Mouse (Mus musculus) thymus, postnatal 25 days (tissue): Measurements from ENCODE around the gene Fgfr2.

Experiments used
- DNase-seq: peaks from one replicate; pipeline ENCODE4 v3.0.0; 2022

The Fgfr2 gene

DNA sequence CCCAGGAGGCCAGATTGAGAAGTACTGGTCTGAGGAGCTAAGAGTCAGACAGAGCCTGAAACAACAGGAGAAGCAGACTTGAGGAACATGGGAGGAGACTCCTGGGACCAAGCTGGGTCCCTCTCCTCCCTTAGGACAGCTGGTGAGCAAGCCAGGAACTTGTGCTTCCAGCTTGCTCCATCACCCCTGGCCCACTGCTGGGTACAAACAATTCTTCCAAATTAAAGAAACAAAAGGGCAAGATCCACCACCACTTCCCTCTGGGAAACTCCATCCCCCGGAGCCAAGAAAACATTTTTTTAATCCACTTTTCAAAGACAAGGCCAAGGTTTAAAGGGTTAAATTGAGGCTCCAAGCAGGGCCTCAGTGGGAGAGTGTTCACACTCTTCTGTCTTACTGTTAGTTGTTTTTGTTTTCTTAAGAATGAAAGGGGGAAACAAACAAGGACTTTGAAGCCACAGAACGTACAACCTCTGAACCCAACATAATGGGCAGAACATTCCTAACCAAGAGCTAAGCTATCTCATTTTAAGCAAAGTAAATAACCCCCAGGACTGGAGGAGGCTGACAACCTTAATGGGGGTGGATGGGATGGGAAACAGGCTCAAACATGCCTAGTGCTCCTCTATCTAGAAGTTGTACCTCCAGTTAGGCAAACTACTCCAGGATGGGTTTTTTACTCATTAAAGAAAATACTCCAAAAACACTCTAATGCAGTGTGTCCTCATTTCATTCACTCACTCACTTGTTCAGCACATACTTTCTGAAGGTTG is 849.2 kb downstream of the Fgfr2 start:
- no peak for DNase-seq

GRCm38 (mm10) chr7:132272984-132273383 is 850.2 kb downstream of the Fgfr2 start:
- DNase-seq: no peak

DNA sequence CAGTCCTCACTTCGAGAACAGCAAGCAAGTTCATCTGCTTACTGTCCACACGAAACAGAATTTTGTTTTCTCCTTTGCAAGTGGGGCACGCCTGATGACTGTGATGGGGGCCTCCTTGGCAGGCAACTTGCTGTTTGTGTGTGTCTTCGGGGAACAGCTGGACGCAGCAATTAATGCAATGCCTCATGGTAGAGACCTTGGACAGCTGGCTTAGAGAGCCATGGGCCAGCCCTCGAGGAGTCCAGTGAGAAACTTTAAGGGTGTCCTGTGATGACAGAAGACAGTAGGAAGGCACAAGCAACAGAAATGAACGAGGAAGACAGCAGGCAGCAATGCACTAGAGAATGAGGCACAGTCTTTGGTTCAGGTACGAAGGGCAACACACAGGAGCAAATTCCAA is 852.8 kb downstream of the Fgfr2 start:
- DNase-seq: no peak

DNA sequence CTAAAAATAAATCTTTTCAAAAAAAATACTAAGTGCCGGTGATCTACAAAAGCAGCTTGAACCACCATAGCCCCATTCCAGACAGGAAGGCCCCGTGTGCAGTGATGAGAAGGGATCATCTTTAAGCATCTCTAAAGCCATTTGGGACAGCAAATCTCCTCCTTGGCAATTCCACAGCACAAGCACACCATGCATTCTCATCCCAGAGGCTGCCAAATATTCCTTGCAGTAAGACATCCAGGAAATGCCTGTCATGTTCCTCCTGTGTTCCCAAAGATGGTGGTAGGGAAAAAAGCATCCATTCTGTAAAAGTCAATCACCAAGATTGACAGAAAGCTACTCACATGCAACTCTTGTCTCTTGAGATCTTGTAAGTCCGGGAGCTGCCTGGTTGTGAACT is 853.5 kb downstream of the Fgfr2 start:
- no peak for DNase-seq

- DNase-seq: no peak
These were observed 855.2 kb downstream of the Fgfr2 start for GRCm38 (mm10) chr7:132267721-132268498.

DNA sequence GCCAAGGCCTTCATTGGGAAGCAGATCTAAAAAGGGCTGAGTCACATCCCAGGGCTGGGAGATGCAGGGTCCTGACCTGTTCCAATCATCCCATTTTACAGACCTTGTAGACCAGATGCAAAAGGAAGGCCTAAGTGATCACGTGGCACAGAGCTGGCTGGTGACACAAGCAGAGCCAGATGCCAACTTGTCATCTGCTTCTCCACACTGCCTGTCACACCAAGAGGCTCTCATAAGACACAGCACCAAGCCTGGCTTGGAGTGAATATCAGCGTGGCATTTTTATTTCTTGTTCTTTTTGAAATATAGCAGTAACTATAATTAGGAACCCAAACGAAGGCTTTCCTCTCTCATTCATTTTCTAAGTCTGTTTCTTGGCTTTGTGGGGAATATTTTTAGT is 858.4 kb downstream of the Fgfr2 start:
- DNase-seq: no peak

GRCm38 (mm10) chr7:132263186-132263585 is 860.0 kb downstream of the Fgfr2 start:
- no peak for DNase-seq

GRCm38 (mm10) chr7:132262696-132263095 is 860.5 kb downstream of the Fgfr2 start:
- DNase-seq: no peak

DNA sequence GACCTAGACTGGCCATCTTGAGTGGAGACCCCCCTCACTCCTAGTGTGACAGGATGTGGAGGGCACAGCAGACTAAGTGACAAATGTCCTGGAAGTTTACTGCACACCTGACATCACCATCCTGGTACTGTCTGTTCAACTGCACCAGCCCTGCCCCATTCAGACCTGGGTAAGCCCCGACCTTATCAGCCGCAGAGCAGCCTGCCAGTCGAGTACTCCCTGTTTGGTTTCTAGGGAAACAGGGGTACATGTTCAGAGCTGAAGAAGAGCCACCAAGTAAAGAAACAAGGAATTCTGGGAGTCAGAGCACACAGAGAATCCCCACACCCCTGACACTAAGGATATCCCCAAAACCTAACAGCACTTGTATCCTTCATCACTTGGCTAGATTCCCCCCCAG is 861.3 kb downstream of the Fgfr2 start:
- no peak for DNase-seq

DNA sequence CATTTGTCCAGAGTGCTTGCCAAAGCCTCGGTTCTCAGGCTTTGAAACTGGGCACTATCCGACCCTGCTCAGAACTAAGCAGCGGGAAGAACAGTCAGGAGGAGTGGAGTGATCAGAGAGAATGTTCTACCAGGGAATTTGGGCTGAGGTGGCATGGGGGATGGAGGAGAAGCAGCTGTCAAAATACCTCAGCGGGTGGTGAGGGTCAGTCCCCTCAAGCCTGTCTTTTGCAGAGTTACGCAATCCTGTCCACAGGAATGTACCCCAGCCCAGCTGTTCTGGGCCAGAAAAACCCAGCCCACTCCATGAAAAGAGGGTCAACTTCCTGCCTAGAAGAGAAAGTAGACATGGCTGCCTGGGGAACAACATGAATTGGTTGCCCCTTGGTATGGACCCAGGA is 862.5 kb downstream of the Fgfr2 start:
- no peak for DNase-seq

DNA sequence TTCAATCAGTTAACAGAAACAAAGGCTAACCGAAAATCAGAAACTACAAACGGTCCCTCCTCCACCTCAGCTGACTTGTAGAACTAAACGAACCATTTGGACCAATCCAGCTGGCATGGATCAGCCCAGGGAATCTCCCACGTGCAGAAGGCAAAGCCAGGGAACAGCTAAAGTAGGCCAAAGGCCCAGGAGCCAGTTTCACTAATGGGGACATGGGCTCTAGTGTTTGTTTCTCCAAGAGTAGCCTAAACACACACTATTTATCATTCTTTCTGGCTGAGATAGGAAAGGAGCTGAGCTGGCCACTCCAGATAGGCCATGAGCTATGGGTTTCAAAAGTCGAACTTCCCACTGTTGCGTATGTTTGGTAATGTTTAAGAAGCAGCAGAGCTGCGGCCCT is 864.3 kb downstream of the Fgfr2 start:
- no peak for DNase-seq

- DNase-seq: no peak
These were observed 864.9 kb downstream of the Fgfr2 start for GRCm38 (mm10) chr7:132258216-132258615.

DNA sequence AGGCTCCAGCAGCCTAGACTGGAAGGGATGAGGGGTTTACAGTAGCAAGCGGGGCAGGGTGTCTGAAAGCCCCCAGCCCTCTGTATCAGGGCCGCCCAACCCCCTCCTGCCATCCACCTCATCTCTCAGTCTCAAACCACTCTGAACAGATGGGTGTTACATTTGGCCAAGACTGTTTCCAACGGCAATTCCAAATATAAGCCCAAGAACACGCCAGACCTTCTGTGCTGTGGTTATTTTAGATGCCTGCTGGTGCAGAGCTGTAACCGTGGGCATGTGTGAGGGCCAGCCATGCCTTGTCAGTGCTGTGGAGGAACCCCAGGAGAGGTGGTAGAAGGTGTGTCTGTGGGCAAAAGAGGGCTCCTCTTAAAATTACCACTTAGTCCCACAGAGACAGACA is 869.6 kb downstream of the Fgfr2 start:
- DNase-seq: no peak

GRCm38 (mm10) chr7:132253078-132253477 is 870.1 kb downstream of the Fgfr2 start:
- no peak for DNase-seq

GRCm38 (mm10) chr7:132249563-132250119 is 873.5 kb downstream of the Fgfr2 start:
- no peak for DNase-seq

DNA sequence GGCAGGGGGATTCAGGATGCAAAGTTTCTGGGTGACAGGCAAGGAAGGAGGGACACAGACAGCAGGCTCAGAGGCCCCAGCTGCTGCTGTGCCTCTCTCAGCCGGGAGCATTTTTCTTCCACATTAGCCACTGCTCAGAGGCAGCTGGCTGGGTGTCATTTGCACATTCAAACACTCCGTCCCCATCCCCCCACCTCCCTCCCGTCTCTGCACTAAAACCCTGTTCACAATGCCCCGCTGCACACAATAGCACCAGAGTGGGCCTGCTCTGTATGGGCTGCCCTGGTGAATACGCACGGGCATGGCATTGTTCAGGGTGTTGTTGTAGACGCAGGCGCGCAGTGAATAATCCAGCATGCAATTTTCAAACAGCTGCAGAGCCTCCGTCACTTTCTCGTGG is 875.6 kb downstream of the Fgfr2 start:
- no peak for DNase-seq

DNA sequence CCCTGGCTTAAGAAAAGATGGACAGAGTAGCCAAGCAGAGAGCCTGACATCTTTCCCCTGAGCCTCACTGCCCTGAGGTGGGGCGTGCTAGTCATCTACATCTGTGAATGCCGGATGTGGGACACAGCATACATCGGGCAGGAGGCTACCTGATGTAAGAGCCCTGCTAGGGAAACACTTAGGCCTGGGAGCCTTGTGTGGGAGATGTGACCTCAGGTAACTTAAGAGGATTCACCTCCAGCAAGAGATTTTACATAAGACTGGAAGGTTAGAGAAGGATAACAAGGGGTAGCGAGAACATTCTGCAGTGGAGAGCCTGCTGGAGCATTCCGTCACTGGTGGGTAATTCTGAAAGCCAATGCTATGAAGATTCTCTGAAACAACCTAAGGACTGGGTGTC is 876.1 kb downstream of the Fgfr2 start:
- DNase-seq: no peak

DNA sequence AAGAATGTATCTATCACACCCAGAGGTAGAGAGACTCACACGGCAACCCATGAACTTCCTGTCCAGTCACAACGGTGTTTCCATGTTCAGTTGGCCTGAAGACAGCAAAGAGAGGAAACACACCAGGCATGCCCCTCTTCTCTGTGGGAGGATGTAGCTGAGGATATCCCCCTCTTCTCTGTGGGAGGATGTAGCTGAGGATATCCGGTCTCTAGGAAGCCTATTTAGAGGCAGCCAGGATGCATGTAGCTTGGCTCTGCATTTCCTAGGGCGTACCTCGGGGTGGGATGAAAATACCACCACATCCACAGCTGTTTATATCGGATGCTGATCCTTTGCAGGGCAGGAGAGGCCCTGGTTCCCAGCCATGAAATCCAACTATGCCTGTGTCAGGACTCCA is 877.4 kb downstream of the Fgfr2 start:
- DNase-seq: no peak

DNA sequence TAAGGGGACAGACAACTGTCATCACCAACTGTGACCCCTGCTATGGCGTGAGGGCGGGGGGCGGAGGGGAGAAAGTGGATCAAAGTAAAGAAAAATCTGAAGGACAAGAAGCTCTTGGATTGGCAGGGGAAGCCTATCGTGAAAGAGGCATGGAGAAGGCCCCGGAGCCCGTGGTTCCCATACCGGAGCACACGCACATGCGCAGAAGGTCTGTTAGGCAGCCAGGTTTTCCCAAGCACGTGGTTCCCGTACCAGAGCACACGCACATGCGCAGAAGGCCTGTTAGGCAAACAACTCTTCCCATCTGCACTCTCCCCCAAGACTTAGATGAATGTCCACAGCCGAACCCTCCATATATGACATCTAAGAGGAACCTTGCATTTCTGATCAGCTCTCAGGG is 878.5 kb downstream of the Fgfr2 start:
- DNase-seq: no peak

- no peak for DNase-seq
These were observed 879.9 kb downstream of the Fgfr2 start for GRCm38 (mm10) chr7:132243225-132243624.

DNA sequence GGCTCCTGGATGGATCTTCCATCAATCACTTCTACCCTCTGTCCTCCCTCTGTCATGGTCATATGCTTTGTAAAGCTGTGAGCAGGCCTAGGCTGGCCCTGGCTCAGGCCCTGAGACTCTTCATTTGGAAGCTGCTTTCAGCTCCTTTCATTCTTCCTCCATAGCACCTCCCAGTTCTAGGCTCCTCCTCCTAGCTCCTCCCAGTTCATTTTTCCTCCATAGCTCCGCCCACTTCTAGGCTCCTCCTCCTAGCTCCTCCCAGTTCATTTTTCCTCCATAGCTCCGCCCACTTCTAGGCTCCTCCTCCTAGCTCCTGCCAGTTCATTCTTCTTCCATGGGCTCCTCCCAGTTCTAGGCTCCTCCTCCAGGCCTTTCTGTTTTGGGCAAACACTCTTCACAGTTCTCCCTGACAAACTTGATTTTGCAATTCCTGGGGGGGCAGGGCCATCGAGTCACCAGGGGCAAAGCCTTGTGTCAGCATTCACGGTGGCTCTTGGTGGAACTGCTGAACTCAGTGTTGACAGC is 880.5 kb downstream of the Fgfr2 start:
- DNase-seq: no peak

GRCm38 (mm10) chr7:132238921-132239320 is 884.2 kb downstream of the Fgfr2 start:
- DNase-seq: no peak

GRCm38 (mm10) chr7:132237191-132237590 is 886.0 kb downstream of the Fgfr2 start:
- DNase-seq: no peak

GRCm38 (mm10) chr7:132236789-132237188 is 886.4 kb downstream of the Fgfr2 start:
- DNase-seq: no peak
